Mouse (Mus musculus) lung, adult 2 months (tissue): ENCODE results near the gene Lamtor3. TPM values are rescaled to one million over a fixed set of nuclear protein-coding genes. Genes with fewer than 3 reads are reported as not detected.

ENCODE experiments used
- DNase-seq: peaks from one replicate; pipeline ENCODE4 v3.0.0; 2022
- H3K4me1 ChIP-seq: fragments of 200-500 bp; 2 replicates; pipeline ENCODE4 v1.6.1; 2011; ENCODE audit warnings: low read length; ENCODE audit not compliant: control insufficient read depth, insufficient read depth
- H3K4me3 ChIP-seq: fragments of 200-500 bp; replicated peaks from 2 replicates; pipeline ENCODE3; 2011; ENCODE audit warnings: low read depth, mild to moderate bottlenecking, control low read depth, low read length; ENCODE audit errors: extremely low read depth
- CTCF ChIP-seq: fragments of 200-500 bp; IDR thresholded peaks from 2 replicates; pipeline ENCODE4 v1.5.1; 2011; ENCODE audit warnings: mild to moderate bottlenecking, low read length, control low read depth; ENCODE audit not compliant: insufficient read depth
- POLR2A ChIP-seq: fragments of 200-500 bp; IDR thresholded peaks from 2 replicates; pipeline ENCODE4 v1.6.1; 2011; ENCODE audit warnings: low read depth, mild to moderate bottlenecking, control low read depth, low read length, borderline replicate concordance; ENCODE audit errors: extremely low read depth
- WGBS: fragments of 180-500 bp; shearing (Covaris S2); methylation state at CpG from one replicate; pipeline ENCODE4 v1.1.7; 2018; 5-methylcytosine and 5-hydroxymethylcytosine counted together
- polyA plus RNA-seq: library from polyadenylated mRNA; depleted of rRNA; stranded (reverse); fragments of >200 nt; gene quantifications from 2 replicates; pipeline ENCODE4 v1.2.3, GENCODE M21; 2012

Lamtor3 gene
- polyA plus RNA-seq, 1 experiment = 31.7 TPM

DNA sequence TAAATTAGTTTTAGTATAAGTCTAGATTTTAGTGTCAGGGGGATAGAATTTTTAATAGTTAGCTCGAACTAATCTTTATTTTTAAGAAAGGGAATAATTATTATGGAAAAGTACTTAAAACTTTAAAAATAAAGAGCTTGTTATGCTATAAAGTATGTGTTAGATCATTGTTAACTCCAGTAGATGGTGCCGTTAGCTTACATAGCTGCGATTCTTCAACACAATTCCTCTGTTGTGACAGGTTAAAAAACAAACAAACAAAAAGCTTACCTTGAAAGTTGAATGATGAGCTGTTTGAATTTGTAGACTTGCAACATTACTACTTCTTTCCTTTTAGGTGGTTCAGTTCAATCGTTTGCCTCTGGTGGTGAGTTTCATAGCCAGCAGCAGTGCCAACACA, 8.7 kb downstream of the Lamtor3 start:
- no peak overlapping the region for H3K4me3 ChIP-seq
- TF ChIP-seq POLR2A = no peak
- TF ChIP-seq CTCF = no peak
- H3K4me1 ChIP-seq = no peaks in the 10 kb centered on the region
- DNase-seq = no peak
- WGBS = 89% methylated on average over 4 of the region's 4 CpGs

DNA sequence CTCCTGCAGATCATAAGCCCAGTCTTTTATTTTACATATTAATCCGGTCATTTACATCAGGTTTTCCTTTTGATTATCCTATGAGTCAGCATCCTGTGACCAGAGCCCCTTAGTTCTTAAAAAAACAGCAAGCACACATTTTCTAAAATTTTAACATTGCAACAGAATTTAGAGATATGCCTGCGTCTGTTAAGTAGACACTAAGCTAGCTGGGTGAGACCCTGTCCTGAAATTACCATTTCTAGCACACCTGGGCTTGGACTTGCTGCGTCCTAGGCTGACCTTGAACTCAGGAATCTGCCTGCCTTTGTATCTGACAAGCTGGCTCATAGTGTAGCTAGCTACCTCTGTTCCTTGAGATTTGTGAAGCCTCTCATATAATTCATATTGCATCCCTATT, 11.6 kb downstream of the Lamtor3 start:
- TF ChIP-seq POLR2A (no peak), CTCF (no peak)
- Histone ChIP-seq H3K4me1 (no peaks in the 10 kb centered on the region), H3K4me3 (no peak overlapping the region)
- no peak for DNase-seq
- WGBS = 84% methylated on average over 3 of the region's 3 CpGs

DNA sequence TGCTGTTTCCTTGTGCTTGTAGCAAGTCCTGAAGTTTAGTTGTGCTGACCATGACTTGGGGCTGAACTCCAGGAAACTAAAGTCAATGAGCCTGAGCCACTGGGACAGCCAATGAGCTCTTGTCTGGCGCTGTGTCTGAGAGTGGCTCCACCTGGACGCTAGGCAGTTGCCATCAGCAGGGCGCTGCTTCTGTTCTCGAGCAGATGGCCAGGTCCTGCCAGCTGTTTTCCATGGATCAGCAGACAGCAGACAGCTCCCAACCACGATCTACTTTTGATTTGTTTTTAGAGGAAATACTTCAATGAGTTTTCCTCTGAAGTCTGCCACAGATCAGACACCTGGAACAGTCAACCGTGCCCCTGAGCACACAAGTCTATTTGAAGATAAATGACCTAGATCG, 14.4 kb downstream of the Lamtor3 start:
- 59% methylated on average over 7 of the region's 7 CpGs for WGBS
- Histone ChIP-seq H3K4me1 (no peaks in the 10 kb centered on the region), H3K4me3 (no peak overlapping the region)
- DNase-seq = no peak
- TF ChIP-seq CTCF (no peak), POLR2A (no peak)

DNA sequence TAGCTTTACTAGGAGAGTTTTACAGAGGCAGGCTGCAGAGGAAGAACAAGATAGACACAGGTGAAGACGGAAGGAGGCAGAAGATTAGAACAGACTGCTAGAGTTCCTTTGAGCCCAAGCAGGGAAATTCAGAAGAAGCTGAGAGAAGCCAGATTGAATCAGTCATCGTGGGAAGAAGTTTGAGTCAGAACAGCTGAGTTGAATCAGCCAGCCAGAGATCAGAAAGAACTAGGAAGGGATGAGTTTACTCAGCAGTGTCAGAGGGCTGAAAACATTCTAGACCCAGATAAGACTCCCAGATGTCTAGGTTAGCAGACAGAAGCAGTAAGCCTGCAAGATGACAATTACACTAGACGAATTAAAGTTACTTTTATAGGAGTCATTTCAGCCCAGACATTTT, 15.7 kb downstream of the Lamtor3 start:
- no peak for DNase-seq
- no peaks in the 10 kb centered on the region; the same call in 1 of the 2 replicates for H3K4me1 ChIP-seq
- TF ChIP-seq CTCF = no peak
- TF ChIP-seq POLR2A = no peak
- 65% methylated on average over 3 of the region's 3 CpGs for WGBS
- no peak overlapping the region for H3K4me3 ChIP-seq

DNA sequence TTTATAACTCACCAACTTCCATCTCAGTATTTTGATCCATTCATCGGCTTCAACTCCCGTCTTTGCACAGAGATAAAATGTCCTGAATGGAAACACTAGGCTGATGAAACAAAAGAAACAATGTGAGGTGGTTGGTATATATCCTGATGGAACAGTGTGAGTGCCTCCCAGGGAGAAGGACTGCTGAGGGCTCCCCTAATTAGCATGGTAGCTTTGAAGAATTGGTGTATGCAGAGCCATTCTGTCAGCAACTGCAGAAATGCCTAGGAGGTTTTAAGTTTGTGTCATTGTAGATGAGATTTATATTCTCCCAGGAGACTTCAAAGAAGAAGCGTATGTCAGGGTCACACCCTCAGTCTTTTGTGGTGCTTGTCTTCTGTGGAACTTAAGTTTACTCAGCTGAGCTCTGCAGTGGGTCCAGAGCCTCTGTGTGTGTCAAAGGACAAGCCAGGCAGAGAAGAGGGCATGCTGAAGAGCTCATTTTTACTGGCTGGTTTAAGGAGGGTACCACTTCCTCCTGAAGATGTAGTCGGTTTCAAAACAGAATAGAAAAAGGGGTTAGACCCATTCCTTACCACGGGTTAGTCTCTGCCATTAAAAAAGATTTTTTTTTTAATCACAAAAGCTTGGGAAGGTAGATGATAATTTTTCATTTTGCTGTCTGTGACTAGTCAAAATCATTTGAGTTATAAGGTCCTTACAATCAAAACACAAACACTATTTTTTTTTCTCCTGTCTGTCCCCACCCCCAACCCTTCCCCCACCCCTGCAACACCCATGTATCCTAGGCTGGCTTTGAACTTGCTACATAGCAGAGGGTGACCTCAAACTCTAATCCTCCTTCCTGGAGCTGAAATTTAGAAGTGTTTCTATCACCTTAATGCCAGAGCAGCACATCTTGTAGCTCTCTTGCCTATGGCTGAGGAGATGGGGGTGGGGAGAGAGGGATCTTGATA, 17.5 kb downstream of the Lamtor3 start:
- Histone ChIP-seq H3K4me1 (peaks cover 5% of the 10 kb centered on the region; the same call in 1 of the 2 replicates), H3K4me3 (no peak overlapping the region)
- DNase-seq = no peak
- TF ChIP-seq CTCF (no peak), POLR2A (no peak)
- WGBS = 53% methylated on average over 5 of the region's 5 CpGs

DNA sequence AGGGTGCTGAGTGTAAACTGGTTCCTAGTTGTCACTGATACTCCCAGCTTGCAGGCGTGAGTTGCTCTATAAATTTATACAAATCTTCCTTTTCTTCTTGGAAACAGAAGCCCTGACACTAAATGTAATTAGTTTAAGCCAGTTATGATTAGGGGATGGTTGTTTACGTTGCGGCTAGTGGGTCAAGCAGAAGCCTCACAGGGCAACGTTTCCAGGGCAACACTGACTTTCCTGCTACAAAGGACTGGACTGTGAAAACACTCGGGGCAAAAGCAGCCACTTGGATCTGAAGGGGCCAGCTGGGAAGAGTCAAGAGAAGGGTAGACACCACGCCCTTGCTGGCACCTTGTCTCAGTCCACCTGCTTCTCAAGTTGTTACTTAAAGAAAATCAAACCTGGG, 18.2 kb downstream of the Lamtor3 start:
- peaks cover 6% of the 10 kb centered on the region; the same call in 1 of the 2 replicates for H3K4me1 ChIP-seq
- H3K4me3 ChIP-seq = no peak overlapping the region
- TF ChIP-seq POLR2A (no peak), CTCF (no peak)
- 33% methylated on average over 6 of the region's 6 CpGs for WGBS
- no peak for DNase-seq

DNA sequence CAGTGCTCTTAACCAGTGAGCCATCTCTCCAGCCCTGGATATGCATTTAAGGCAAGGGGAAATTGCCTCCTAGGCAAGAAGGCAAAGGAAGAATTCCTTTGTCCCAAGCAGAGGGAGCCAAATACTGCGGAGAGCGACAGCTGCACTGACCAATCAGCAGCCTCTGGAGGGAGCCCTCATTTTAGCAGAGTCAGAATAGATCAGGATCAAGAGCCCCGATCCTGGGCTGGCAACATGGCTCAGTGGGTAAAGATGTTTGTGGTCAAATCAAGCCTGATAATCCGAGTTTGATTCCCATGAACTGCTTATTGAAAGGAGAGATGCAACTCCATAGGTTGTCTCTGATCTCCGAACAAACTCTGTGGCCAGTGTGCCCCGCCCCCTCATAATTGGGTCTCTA, 20.3 kb downstream of the Lamtor3 start:
- 48% methylated on average over 6 of the region's 6 CpGs for WGBS
- Histone ChIP-seq H3K4me3 (peak overlapping the region; percentile 43), H3K4me1 (peaks cover 6% of the 10 kb centered on the region; the same call in 1 of the 2 replicates)
- DNase-seq = no peak
- peak; percentile 35; the same call in 1 of the 2 replicates for TF ChIP-seq CTCF
- no peak for TF ChIP-seq POLR2A

DNA sequence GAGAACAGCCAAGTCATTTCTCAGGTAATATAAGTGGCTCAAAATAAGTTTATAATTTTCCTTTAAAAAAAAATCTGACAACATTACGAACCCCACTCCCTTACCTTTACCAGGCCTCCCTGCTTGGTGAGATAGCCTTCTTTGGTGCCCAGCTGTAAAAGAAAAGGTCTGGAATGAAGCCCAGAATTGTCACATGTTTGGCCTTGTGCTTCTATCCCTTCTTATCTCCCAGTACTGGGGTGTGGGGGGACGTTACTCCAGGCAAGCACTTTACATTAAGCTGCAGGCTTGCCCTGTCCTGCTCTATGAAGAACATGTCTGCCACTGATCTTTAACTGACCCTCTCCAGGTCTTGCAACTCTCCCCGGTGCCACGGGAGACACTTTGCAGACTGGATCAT, 22.5 kb downstream of the Lamtor3 start:
- Histone ChIP-seq H3K4me1 (peaks cover 6% of the 10 kb centered on the region; the same call in 1 of the 2 replicates), H3K4me3 (no peak overlapping the region)
- no peak for DNase-seq
- TF ChIP-seq POLR2A (no peak), CTCF (no peak)
- WGBS = 48% methylated on average over 4 of the region's 4 CpGs

DNA sequence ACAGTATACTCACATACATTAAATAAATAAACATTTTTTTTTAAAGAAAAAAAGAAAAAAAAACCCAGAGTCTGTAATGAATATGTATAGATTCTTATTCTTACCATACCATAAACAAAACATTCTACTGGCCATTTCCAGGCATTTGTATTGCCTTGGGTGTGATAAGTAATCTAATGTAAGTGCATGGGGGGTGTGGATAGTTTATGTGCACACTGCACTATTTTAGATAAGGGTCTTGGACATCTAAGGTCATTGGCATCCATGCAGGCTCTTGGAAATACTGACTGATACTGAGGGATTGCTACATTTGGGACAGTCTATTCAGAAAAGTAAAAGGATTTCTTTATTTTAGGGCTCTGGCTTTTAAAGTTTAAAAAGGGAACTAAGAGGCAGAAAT, 23.2 kb downstream of the Lamtor3 start:
- no peak for DNase-seq

More for the DNA sequence above, 23.2 kb downstream of the Lamtor3 start:
- no peak for TF ChIP-seq CTCF
- no peak for TF ChIP-seq POLR2A
- Histone ChIP-seq H3K4me1 (peaks cover 6% of the 10 kb centered on the region; the same call in 1 of the 2 replicates), H3K4me3 (no peak overlapping the region)
